Mouse (Mus musculus): ENCODE results near the gene Dab1. TPM values are rescaled to one million over a fixed set of nuclear protein-coding genes. Genes with fewer than 3 reads are reported as not detected.
A peak's percentile ranks its signal among the peaks of the same experiment; 100 is the strongest.

Dab1 gene
- total and polyA plus RNA-seq, 2 experiments from 2014 or later, result 47.9 to 109 TPM

DNA sequence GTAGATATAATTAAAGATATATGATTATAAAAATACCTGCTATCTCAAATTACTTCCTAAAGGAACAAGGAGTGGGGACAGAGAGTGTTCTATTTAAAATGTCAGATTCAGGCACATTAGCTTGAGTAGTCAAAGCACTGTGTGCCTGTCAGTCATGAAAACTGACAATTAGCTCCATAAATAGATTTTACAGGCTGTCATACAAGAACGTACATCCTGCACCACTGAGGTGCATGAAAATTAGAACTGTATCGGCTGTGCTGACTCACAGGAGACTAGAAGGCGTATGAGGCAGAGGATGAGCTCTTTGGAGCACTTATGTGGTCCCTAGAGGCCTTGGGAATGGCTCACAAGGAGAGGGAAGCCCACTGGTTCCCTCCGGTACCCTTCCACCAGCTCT, 882.1 kb downstream of the Dab1 start:
- Histone ChIP-seq H3K4me2 (ENCODE audit: low read depth, low read length, poor library complexity, severe bottlenecking) (no peak overlapping the region), H3K9ac (replicated peaks; ENCODE audit: low read length, poor library complexity, severe bottlenecking) (no peak overlapping the region), H3K27me3 (ENCODE audit: insufficient read depth, low read length) (no peaks in the 10 kb centered on the region), H3K9me3 (ENCODE audit: low read length) (no peaks in the 10 kb centered on the region), H3K4me1 (ENCODE audit: insufficient read depth, low read length) (no peaks in the 10 kb centered on the region; the same call in 1 of the 2 replicates), H3K27ac (ENCODE audit: low read depth, low read length) (no peak overlapping the region), H3K4me3 (ENCODE audit: low read depth, low read length) (no peak overlapping the region), H3K36me3 (ENCODE audit: insufficient read depth, low read length) (no peaks in the 10 kb centered on the region)
- no peak for TF ChIP-seq CTCF (IDR thresholded peaks at IDR 0.05)
- DNase-seq (ENCODE audit: low spot score) (no peak), ATAC-seq (ENCODE audit: low FRiP score) (no peak)
- WGBS, result 68% methylated on average over 4 of the region's 4 CpGs

DNA sequence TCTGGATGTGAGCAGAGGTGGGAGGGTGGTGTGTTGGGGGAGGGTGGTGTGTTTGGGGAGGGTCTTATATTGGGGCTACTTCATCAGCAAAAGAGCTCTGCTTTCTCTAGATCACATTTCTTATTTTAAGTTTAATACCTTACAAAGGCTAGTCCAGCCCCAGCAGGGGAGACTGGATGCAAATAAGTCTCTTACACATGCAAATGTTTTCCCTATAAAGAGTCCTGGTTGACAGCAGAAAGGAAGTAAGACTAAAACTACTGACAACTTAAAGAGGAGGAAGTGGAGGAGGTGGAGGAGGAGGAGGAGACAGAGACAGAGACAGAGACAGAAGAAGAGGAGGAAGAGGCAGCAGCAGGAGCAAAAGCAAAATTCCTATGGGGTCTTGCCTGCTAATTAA, 885.8 kb downstream of the Dab1 start:
- TF ChIP-seq CTCF (IDR thresholded peaks at IDR 0.05), result no peak
- ATAC-seq (ENCODE audit: low FRiP score), result no peak
- Histone ChIP-seq H3K9me3 (ENCODE audit: low read length) (no peaks in the 10 kb centered on the region), H3K27me3 (ENCODE audit: insufficient read depth, low read length) (no peaks in the 10 kb centered on the region), H3K4me2 (ENCODE audit: low read depth, low read length, poor library complexity, severe bottlenecking) (no peak overlapping the region), H3K27ac (ENCODE audit: low read depth, low read length) (no peak overlapping the region), H3K36me3 (ENCODE audit: insufficient read depth, low read length) (no peaks in the 10 kb centered on the region), H3K4me3 (ENCODE audit: low read depth, low read length) (no peak overlapping the region), H3K4me1 (ENCODE audit: insufficient read depth, low read length) (peaks cover 6% of the 10 kb centered on the region), H3K9ac (replicated peaks; ENCODE audit: low read length, poor library complexity, severe bottlenecking) (no peak overlapping the region)
- no peak for DNase-seq (ENCODE audit: low spot score)

DNA sequence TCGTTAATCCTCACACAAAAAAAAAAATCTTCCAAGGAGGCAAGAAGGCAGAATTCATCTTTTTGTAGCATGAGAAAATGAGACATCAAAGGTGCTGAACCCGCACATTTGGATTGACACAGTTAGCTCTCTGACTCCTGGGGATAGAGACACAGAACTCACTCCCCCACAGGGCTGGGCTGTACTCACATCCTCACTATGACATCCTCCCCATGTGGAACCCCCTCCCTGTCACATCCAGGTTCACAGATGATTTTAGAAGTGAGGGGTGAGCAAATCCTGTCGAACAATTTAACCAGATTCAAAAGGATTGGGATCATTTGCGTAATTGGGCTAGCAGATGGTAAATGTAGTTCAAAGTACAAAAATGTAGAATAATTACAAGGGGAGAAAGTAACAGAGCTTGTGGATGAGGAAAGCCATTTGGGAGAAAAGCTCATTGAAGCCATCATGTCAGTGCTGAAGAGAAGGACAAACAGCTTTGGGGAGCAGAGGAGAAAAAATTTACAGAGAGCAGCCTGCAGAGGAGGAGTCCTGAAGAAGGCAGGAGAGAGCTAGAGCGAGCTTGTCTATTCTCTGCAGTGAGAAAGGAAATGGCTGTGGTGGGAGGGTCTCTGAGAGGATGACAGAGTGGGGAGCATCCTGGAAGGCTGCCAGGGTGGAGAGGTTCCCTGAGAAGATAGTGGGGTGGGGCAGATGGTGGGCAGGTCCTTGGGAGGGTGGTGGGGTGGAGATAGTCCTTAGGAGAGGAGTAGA, 890.2 kb downstream of the Dab1 start:
- 0 out of 2 replicates have a peak overlapping the region, but pooled peaks have one; percentile 18 for H3K27ac ChIP-seq (ENCODE audit: low read depth, low read length)
- ATAC-seq (ENCODE audit: low FRiP score), result no peak
- no peak for DNase-seq (ENCODE audit: low spot score)

DNA sequence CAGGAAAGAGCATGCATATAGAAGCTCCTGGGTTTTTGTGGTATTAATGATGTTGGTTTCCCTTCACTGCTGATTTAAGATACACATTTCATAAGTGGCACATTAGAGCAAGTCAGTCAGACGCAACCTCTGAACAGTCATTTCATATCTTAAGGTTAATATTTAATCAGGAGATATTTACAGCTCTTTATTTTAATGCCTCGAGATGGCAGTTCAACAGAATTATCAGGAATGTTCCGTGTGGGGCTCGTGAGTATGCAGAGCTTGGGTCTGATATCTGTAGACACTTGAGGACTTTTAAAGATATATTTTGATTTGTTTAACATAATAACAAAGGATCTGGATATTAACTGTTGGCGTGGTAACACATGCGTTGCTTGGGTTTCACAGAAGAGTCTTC, 892.7 kb downstream of the Dab1 start:
- no peak overlapping the region for H3K9ac ChIP-seq (replicated peaks; ENCODE audit: low read length, poor library complexity, severe bottlenecking)
- H3K4me1 ChIP-seq (ENCODE audit: insufficient read depth, low read length), result peaks cover 6% of the 10 kb centered on the region; the same call in 1 of the 2 replicates
- H3K4me3 ChIP-seq (ENCODE audit: low read depth, low read length), result no peak overlapping the region
- no peaks in the 10 kb centered on the region for H3K27me3 ChIP-seq (ENCODE audit: insufficient read depth, low read length)
- H3K27ac ChIP-seq (ENCODE audit: low read depth, low read length), result no peak overlapping the region
- no peak for TF ChIP-seq CTCF (IDR thresholded peaks at IDR 0.05)
- H3K4me2 ChIP-seq (ENCODE audit: low read depth, low read length, poor library complexity, severe bottlenecking), result no peak overlapping the region
- 84% methylated on average over 6 of the region's 6 CpGs for WGBS
- no peak for DNase-seq (ENCODE audit: low spot score)
- H3K9me3 ChIP-seq (ENCODE audit: low read length), result no peaks in the 10 kb centered on the region
- no peak for ATAC-seq (ENCODE audit: low FRiP score)
- H3K36me3 ChIP-seq (ENCODE audit: insufficient read depth, low read length), result no peaks in the 10 kb centered on the region

More for the DNA sequence above, 890.2 kb downstream of the Dab1 start:
- Histone ChIP-seq H3K27me3 (ENCODE audit: insufficient read depth, low read length) (no peaks in the 10 kb centered on the region), H3K4me1 (ENCODE audit: insufficient read depth, low read length) (peaks cover 6% of the 10 kb centered on the region; the same call in 1 of the 2 replicates), H3K4me3 (ENCODE audit: low read depth, low read length) (no peak overlapping the region), H3K36me3 (ENCODE audit: insufficient read depth, low read length) (no peaks in the 10 kb centered on the region), H3K9me3 (ENCODE audit: low read length) (no peaks in the 10 kb centered on the region), H3K9ac (replicated peaks; ENCODE audit: low read length, poor library complexity, severe bottlenecking) (no peak overlapping the region), H3K4me2 (ENCODE audit: low read depth, low read length, poor library complexity, severe bottlenecking) (no peak overlapping the region)
- WGBS, result 43% methylated on average over 5 of the region's 5 CpGs
- no peak for TF ChIP-seq CTCF (IDR thresholded peaks at IDR 0.05)

DNA sequence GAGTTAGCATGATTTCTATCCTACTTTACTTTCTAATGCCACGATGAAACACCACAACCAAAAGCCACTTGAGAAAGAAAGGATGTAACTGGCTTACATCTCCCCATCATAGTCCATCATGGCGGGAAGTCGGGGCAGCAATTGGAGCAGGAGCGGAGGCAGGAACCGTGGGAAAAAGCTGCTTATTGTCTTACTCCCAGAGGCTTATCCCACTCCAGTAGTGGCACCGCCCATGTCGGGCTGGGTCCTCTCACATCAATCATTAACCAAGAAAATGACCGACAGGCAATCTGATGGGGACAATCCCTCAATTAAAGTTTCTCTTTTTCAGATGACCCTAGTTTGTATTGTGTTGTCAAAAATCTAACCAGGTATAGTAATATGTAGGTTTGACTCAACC, 893.4 kb downstream of the Dab1 start:
- H3K27ac ChIP-seq (ENCODE audit: low read depth, low read length), result no peak overlapping the region
- ATAC-seq (ENCODE audit: low FRiP score) (no peak), DNase-seq (ENCODE audit: low spot score) (no peak)
- no peaks in the 10 kb centered on the region for H3K9me3 ChIP-seq (ENCODE audit: low read length)
- H3K4me3 ChIP-seq (ENCODE audit: low read depth, low read length), result no peak overlapping the region
- no peak overlapping the region for H3K9ac ChIP-seq (replicated peaks; ENCODE audit: low read length, poor library complexity, severe bottlenecking)
- no peak for TF ChIP-seq CTCF (IDR thresholded peaks at IDR 0.05)
- no peaks in the 10 kb centered on the region for H3K36me3 ChIP-seq (ENCODE audit: insufficient read depth, low read length)
- peaks cover 6% of the 10 kb centered on the region; the same call in 1 of the 2 replicates for H3K4me1 ChIP-seq (ENCODE audit: insufficient read depth, low read length)
- no peaks in the 10 kb centered on the region for H3K27me3 ChIP-seq (ENCODE audit: insufficient read depth, low read length)
- H3K4me2 ChIP-seq (ENCODE audit: low read depth, low read length, poor library complexity, severe bottlenecking), result no peak overlapping the region
- WGBS, result 91% methylated on average over 8 of the region's 8 CpGs

DNA sequence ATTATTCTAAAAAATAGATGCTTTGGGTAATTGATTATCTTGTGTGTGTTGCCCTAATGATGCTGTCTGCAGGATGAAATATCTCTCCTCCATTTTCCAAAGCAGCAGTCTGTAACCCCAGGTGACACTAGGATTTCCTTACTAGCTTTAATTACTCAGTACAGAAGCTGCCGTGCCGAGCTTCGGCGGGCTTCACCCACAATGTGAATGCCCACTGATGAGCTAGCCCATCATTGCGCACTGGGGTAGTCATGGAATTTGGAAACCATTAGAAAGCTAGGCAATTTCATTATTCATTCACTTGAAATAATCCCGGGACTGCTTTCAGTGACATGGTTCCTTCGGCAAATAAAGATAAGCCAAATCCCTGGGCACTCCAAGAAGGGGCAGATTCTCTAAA, 894.5 kb downstream of the Dab1 start:
- 26% methylated on average over 7 of the region's 7 CpGs for WGBS
- no peak for ATAC-seq (ENCODE audit: low FRiP score)
- DNase-seq (ENCODE audit: low spot score), result no peak
- Histone ChIP-seq H3K4me3 (ENCODE audit: low read depth, low read length) (peak overlapping the region; percentile 6; the same call in 1 of the 2 replicates), H3K4me2 (ENCODE audit: low read depth, low read length, poor library complexity, severe bottlenecking) (peak overlapping the region; percentile 22), H3K27ac (ENCODE audit: low read depth, low read length) (no peak overlapping the region), H3K9ac (replicated peaks; ENCODE audit: low read length, poor library complexity, severe bottlenecking) (no peak overlapping the region), H3K9me3 (ENCODE audit: low read length) (no peaks in the 10 kb centered on the region), H3K4me1 (ENCODE audit: insufficient read depth, low read length) (peaks cover 6% of the 10 kb centered on the region; the same call in 1 of the 2 replicates), H3K36me3 (ENCODE audit: insufficient read depth, low read length) (no peaks in the 10 kb centered on the region), H3K27me3 (ENCODE audit: insufficient read depth, low read length) (no peaks in the 10 kb centered on the region)
- no peak for TF ChIP-seq CTCF (IDR thresholded peaks at IDR 0.05)
